Mouse (Mus musculus): ENCODE measurements around the gene Sik3.
"Not testable (repeated sequence)": the region's sequence is repeated elsewhere in the genome, so short reads cannot be mapped to it uniquely, and the experiment has no call there.

GRCm38 (mm10) chr9:46132821-46133220 lies 120.2 kb downstream of the Sik3 start:
- TF ChIP-seq CTCF (IDR thresholded peaks at IDR 0.05; ENCODE audit: control insufficient read depth, insufficient read depth, insufficient replicate concordance, low read depth, low read length); POLR2A (IDR thresholded peaks at IDR 0.05; ENCODE audit: control insufficient read depth, low read depth, low read length): not testable (repeated sequence)
